Mouse (Mus musculus): ENCODE measurements around the gene 4833427G06Rik. TPM values are rescaled to one million over a fixed set of nuclear protein-coding genes. Genes with fewer than 3 reads are reported as not detected.

4833427G06Rik gene
- polyA plus RNA-seq, 1 experiment from 2014 or later, result not detected

DNA sequence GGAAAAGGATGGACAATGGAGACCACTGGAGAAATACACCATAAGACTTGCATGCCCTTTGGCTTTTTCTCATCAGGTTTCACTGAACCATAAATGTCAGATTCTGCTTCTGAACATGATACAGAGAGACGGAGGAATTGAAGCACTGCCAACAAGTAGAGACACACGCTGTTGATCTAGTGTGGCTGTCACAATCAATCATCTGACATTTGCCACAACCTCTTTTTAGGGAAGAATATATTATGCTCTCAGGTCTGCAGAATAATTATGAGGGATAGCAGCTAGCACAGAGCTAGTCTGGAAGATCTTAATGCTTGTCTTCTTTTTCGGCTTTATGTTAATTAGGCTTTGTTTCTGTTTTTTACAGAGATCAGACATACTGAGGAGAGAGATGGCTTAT is 33.7 kb downstream of the 4833427G06Rik start:
- Histone ChIP-seq H3K27ac (replicated peaks in 1 of 2; ENCODE audit: control insufficient read depth in 1 of 2, insufficient read depth in 1 of 2, low read depth in 2 of 2, low read length in 2 of 2) (no peak overlapping the region), H3K4me1 (ENCODE audit: control insufficient read depth in 2 of 2, insufficient read depth in 2 of 2, low read length in 2 of 2) (peaks cover 9 to 12% of the 10 kb centered on the region in 2 experiments; a peak in 3 of 4 replicates), H3K9me3 (ENCODE audit: control insufficient read depth, low read length) (no peaks in the 10 kb centered on the region), H3K4me2 (ENCODE audit: low read length) (no peak overlapping the region), H3K4me3 (ENCODE audit: control insufficient read depth in 1 of 2, insufficient read depth in 1 of 2, low read depth in 1 of 2, low read length in 2 of 2) (no peak overlapping the region), H3K27me3 (ENCODE audit: control insufficient read depth, insufficient read depth, low read length) (no peaks in the 10 kb centered on the region), H3K36me3 (ENCODE audit: control insufficient read depth, insufficient read depth, low read length) (0 out of 2 replicates have a peak, but pooled peaks cover 4% of the 10 kb centered on the region), H3K9ac (ENCODE audit: low read length) (no peak overlapping the region)
- 66% methylated on average over 3 of the region's 3 CpGs for WGBS
- no peak for ATAC-seq (ENCODE audit: insufficient number of reproducible peaks, insufficient read depth, low FRiP score, low read depth)

DNA sequence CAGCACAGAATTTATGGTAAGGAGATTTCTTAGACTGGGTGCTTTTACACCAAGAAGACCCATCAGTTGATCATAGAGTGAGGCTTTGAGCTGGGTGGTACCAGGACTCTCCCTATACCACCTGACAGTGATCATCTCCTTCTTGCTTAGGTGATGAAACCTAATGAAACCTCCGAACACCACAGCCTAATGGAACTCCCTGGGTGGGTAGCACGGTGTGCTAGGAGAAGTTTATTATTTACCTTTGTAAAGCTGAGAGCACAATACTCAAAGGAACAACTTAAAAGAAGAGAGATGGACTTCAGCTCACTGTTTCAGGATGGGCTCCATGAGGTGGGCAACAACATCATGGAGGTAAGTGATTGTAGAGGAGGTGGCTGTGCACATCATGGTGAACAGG is 41.3 kb downstream of the 4833427G06Rik start, which contains the start of gene Btg4:
Gene Btg4, plus strand, starts transcription at position 301 of the 400 bp plus-strand sequence.
- no peak within 1 kb of the TSS for H3K9ac ChIP-seq (ENCODE audit: low read length)
- no peak within 1 kb of the TSS for H3K4me3 ChIP-seq (ENCODE audit: control insufficient read depth in 1 of 2, insufficient read depth in 1 of 2, low read depth in 1 of 2, low read length in 2 of 2)
- no peak within 1 kb of the TSS for H3K4me2 ChIP-seq (ENCODE audit: low read length)
- H3K9me3 ChIP-seq (ENCODE audit: control insufficient read depth, low read length), result no peaks in the 10 kb centered on the region
- no peaks in the 10 kb centered on the region for H3K27me3 ChIP-seq (ENCODE audit: control insufficient read depth, insufficient read depth, low read length)
- no peaks in the 10 kb centered on the region for H3K4me1 ChIP-seq (ENCODE audit: control insufficient read depth in 2 of 2, insufficient read depth in 2 of 2, low read length in 2 of 2)
- no peak within 1 kb of the TSS for H3K27ac ChIP-seq (replicated peaks in 1 of 2; ENCODE audit: control insufficient read depth in 1 of 2, insufficient read depth in 1 of 2, low read depth in 2 of 2, low read length in 2 of 2)
- 75% methylated on average over 2 of the region's 2 CpGs for WGBS
- ATAC-seq (ENCODE audit: insufficient number of reproducible peaks, insufficient read depth, low FRiP score, low read depth), result no peak
- peaks cover 18% of the 10 kb centered on the region for H3K36me3 ChIP-seq (ENCODE audit: control insufficient read depth, insufficient read depth, low read length)

DNA sequence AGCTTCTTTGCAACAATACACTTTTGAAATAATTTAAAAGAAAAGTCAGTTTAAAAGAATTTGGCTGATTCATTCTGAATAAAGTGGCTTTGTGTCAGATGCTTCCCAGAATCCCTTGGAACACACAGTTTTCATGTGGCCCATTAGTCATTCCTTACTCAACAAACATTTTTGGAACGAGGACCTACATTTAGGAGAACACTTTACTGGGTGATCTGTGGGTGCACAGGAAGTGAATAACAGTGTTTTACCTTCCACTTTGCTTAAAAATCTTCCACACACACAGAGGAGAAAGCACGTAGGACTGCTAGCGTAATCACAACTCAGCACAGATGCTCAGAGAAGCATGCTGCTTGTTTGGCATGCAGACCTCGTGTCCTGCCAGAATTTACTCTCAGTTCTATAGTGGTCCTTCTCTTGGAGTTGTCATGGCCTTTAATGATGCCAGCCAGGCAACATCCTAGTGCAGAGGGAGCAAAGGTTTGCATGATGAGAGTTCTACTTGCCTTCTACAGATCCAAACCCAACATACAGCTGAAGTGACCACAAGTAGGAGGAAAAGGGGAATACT is 42.8 kb downstream of the 4833427G06Rik start:
- Histone ChIP-seq H3K4me2 (ENCODE audit: low read length) (no peak overlapping the region), H3K4me1 (ENCODE audit: control insufficient read depth in 2 of 2, insufficient read depth in 2 of 2, low read length in 2 of 2) (no peaks in the 10 kb centered on the region), H3K36me3 (ENCODE audit: control insufficient read depth, insufficient read depth, low read length) (peaks cover 22% of the 10 kb centered on the region), H3K9ac (ENCODE audit: low read length) (no peak overlapping the region), H3K27ac (replicated peaks in 1 of 2; ENCODE audit: control insufficient read depth in 1 of 2, insufficient read depth in 1 of 2, low read depth in 2 of 2, low read length in 2 of 2) (no peak overlapping the region), H3K27me3 (ENCODE audit: control insufficient read depth, insufficient read depth, low read length) (no peaks in the 10 kb centered on the region), H3K4me3 (ENCODE audit: control insufficient read depth in 1 of 2, insufficient read depth in 1 of 2, low read depth in 1 of 2, low read length in 2 of 2) (no peak overlapping the region), H3K9me3 (ENCODE audit: control insufficient read depth, low read length) (no peaks in the 10 kb centered on the region)
- whole genome bisulfite sequencing, result 61% methylated on average over 4 of the region's 4 CpGs
- no peak for ATAC-seq (ENCODE audit: insufficient number of reproducible peaks, insufficient read depth, low FRiP score, low read depth)

DNA sequence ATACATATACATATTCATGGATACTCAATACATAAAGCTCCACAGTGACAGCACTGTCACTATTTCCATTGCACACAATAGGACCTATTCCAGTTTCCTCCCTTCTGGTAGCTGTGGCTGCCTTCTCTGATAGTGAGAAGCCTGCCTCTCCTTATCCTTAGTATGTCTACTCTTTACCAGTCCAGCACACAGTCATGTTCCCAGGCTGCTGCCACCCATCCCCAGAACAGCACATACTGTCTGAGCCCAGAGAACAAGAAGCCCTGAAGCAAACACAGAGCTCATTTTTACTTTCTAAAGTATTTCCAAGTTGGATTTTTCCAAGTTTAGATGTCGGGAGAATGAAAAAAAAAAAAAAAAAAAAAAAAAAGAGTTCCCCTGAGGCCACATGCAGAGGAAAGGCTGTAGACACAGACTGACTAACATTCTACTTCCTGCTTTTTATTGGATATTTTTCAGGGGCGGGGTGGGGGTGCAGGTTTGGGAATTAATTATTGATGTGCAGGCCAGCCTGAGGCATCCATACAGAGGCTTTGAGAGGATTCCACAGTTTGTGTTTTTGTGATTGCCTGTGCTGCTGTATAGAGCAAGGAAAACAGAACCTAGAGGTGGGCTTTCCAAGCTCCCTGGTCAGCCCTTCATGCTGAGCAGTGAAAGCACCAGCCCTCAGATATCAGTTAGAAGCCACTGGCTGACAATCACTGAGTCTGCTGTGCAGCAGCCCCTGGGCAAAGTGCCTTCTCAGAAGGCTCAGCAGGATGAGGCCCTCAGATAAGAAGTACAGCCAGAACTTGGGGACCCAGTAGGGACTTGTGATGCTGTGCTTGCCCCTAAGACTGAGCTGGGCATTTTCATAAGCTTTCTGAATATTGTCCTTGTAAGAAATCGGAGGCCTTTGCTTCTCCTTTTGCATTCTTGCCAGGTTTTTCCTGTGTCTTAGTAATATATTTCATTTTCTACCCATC is 45.2 kb downstream of the 4833427G06Rik start:
- Histone ChIP-seq H3K4me3 (ENCODE audit: control insufficient read depth in 1 of 2, insufficient read depth in 1 of 2, low read depth in 1 of 2, low read length in 2 of 2) (no peak overlapping the region), H3K27me3 (ENCODE audit: control insufficient read depth, insufficient read depth, low read length) (no peaks in the 10 kb centered on the region), H3K9ac (ENCODE audit: low read length) (no peak overlapping the region), H3K9me3 (ENCODE audit: control insufficient read depth, low read length) (no peaks in the 10 kb centered on the region), H3K27ac (replicated peaks in 1 of 2; ENCODE audit: control insufficient read depth in 1 of 2, insufficient read depth in 1 of 2, low read depth in 2 of 2, low read length in 2 of 2) (no peak overlapping the region), H3K4me1 (ENCODE audit: control insufficient read depth in 2 of 2, insufficient read depth in 2 of 2, low read length in 2 of 2) (no peaks in the 10 kb centered on the region), H3K4me2 (ENCODE audit: low read length) (no peak overlapping the region), H3K36me3 (ENCODE audit: control insufficient read depth, insufficient read depth, low read length) (peaks cover 19% of the 10 kb centered on the region)
- no peak for ATAC-seq (ENCODE audit: insufficient number of reproducible peaks, insufficient read depth, low FRiP score, low read depth)
- 70% methylated on average over 3 of the region's 3 CpGs for WGBS

DNA sequence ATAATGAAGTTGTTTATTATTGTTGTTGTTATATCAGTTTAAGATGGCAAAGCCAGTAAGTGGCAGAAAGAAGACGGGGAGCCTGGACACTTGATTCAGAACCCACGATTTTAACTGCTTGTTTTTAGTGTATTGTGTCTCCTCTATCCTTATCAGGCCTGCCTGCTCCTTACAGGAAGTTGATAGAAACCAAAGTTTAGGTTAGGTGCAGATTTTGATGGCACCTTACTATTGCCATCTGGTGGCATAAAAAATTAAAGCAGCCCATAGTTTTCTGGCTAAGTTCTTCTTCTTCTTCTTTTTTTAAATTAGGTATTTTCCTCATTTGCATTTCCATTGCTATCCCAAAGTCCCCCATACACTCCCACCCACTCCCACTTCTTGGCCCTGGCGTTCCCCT is 49.7 kb downstream of the 4833427G06Rik start:
- Histone ChIP-seq H3K4me1 (ENCODE audit: control insufficient read depth in 2 of 2, insufficient read depth in 2 of 2, low read length in 2 of 2) (no peaks in the 10 kb centered on the region), H3K4me3 (ENCODE audit: control insufficient read depth in 1 of 2, insufficient read depth in 1 of 2, low read depth in 1 of 2, low read length in 2 of 2) (no peak overlapping the region), H3K4me2 (ENCODE audit: low read length) (no peak overlapping the region), H3K27ac (replicated peaks in 1 of 2; ENCODE audit: control insufficient read depth in 1 of 2, insufficient read depth in 1 of 2, low read depth in 2 of 2, low read length in 2 of 2) (no peak overlapping the region), H3K27me3 (ENCODE audit: control insufficient read depth, insufficient read depth, low read length) (no peaks in the 10 kb centered on the region), H3K9ac (ENCODE audit: low read length) (no peak overlapping the region), H3K9me3 (ENCODE audit: control insufficient read depth, low read length) (no peaks in the 10 kb centered on the region), H3K36me3 (ENCODE audit: control insufficient read depth, insufficient read depth, low read length) (0 out of 2 replicates have a peak, but pooled peaks cover 7% of the 10 kb centered on the region)
- no peak for ATAC-seq (ENCODE audit: insufficient number of reproducible peaks, insufficient read depth, low FRiP score, low read depth)
- 43% methylated on average over 3 of the region's 3 CpGs for WGBS

DNA sequence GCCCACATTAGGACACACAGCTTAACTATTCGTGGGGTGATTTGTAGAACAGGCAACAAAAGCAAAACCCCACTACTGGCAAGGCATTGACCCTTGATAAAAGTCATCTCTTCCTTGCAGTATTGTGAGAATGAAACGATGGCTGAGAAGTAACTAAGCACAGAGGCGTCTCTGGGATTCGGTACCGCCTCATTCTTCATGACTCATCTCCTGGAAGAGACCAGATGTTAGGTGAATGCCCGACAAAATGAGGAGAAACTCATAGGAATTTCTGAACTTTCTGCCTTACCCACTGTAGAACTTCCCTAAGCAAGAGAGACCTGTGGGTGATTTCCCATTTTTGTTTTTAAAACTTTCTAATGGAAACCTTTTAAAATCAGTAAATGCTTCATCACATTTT is 59.7 kb downstream of the 4833427G06Rik start:
- no peak overlapping the region for H3K9ac ChIP-seq (ENCODE audit: low read length)
- H3K4me2 ChIP-seq (ENCODE audit: low read length), result no peak overlapping the region
- no peaks in the 10 kb centered on the region for H3K4me1 ChIP-seq (ENCODE audit: control insufficient read depth in 2 of 2, insufficient read depth in 2 of 2, low read length in 2 of 2)
- no peak overlapping the region for H3K27ac ChIP-seq (replicated peaks in 1 of 2; ENCODE audit: control insufficient read depth in 1 of 2, insufficient read depth in 1 of 2, low read depth in 2 of 2, low read length in 2 of 2)
- no peak for ATAC-seq (ENCODE audit: insufficient number of reproducible peaks, insufficient read depth, low FRiP score, low read depth)
- H3K27me3 ChIP-seq (ENCODE audit: control insufficient read depth, insufficient read depth, low read length), result no peaks in the 10 kb centered on the region
- H3K4me3 ChIP-seq (ENCODE audit: control insufficient read depth in 1 of 2, insufficient read depth in 1 of 2, low read depth in 1 of 2, low read length in 2 of 2), result no peak overlapping the region
- H3K36me3 ChIP-seq (ENCODE audit: control insufficient read depth, insufficient read depth, low read length), result no peaks in the 10 kb centered on the region
- WGBS, result 60% methylated on average over 6 of the region's 6 CpGs
- H3K9me3 ChIP-seq (ENCODE audit: control insufficient read depth, low read length), result no peaks in the 10 kb centered on the region

DNA sequence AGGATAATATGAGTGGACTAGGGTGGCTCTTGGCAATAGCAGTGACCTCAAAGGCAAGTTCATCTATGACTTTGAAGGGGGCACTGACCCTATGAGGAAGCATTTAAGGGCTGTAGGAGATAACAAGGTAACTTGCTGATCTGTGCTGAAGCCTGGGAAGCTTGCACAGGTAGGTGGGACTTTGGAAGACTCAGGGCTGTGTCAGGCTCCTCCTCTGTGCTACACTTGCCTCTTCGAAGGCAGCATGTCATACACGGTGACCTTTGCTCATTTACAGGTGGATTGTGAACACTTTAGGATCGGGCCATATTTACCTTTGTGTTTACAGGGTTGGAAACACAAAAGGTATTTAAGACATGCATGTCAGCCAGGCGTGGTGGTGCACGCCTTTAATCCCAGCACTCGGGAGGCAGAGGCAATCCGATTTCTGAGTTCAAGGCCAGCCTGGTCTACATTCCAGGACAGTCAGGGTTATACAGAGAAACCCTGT is 60.3 kb downstream of the 4833427G06Rik start:
- Histone ChIP-seq H3K36me3 (ENCODE audit: control insufficient read depth, insufficient read depth, low read length) (no peaks in the 10 kb centered on the region), H3K4me1 (ENCODE audit: control insufficient read depth in 2 of 2, insufficient read depth in 2 of 2, low read length in 2 of 2) (no peaks in the 10 kb centered on the region), H3K27ac (replicated peaks in 1 of 2; ENCODE audit: control insufficient read depth in 1 of 2, insufficient read depth in 1 of 2, low read depth in 2 of 2, low read length in 2 of 2) (no peak overlapping the region), H3K4me3 (ENCODE audit: control insufficient read depth in 1 of 2, insufficient read depth in 1 of 2, low read depth in 1 of 2, low read length in 2 of 2) (no peak overlapping the region), H3K9ac (ENCODE audit: low read length) (no peak overlapping the region), H3K4me2 (ENCODE audit: low read length) (no peak overlapping the region), H3K27me3 (ENCODE audit: control insufficient read depth, insufficient read depth, low read length) (no peaks in the 10 kb centered on the region), H3K9me3 (ENCODE audit: control insufficient read depth, low read length) (no peaks in the 10 kb centered on the region)
- 88% methylated on average over 7 of the region's 7 CpGs for WGBS
- no peak for ATAC-seq (ENCODE audit: insufficient number of reproducible peaks, insufficient read depth, low FRiP score, low read depth)
